Mouse (Mus musculus) ES-E14 (cell line): ENCODE results near the gene Usp12. TPM values are rescaled to one million over a fixed set of nuclear protein-coding genes. Genes with fewer than 3 reads are reported as not detected.

Source experiments
- DNase-seq: peaks from one replicate; pipeline ENCODE4 v3.0.0-alpha.2; 2013; ENCODE audit warnings: low read depth, low spot score
- H3K27ac ChIP-seq: 2 replicates; pipeline ENCODE4 v1.5.1; 2012; ENCODE audit warnings: low read depth, mild to moderate bottlenecking, low read length, moderate library complexity, mixed read lengths; ENCODE audit not compliant: poor library complexity, insufficient read depth, severe bottlenecking
- H3K36me3 ChIP-seq: 2 replicates; pipeline ENCODE4 v1.6.1; 2012; ENCODE audit warnings: mild to moderate bottlenecking, low read length, moderate library complexity, mixed read lengths; ENCODE audit not compliant: control insufficient read depth, poor library complexity, insufficient read depth, severe bottlenecking
- H3K4me1 ChIP-seq, 2 experiments: fragments of 150-350 bp in 1 of 2; sonication (generic) in 1 of 2; 2 replicates each; pipeline ENCODE4 v1.6.1; 2012; ENCODE audit warnings: low read length in 2 of 2, mild to moderate bottlenecking in 1 of 2, mixed read lengths in 1 of 2; ENCODE audit not compliant: control insufficient read depth in 2 of 2, insufficient read depth in 2 of 2, poor library complexity in 1 of 2
- H3K4me3 ChIP-seq, 2 experiments: fragments of 150-350 bp in 1 of 2; sonication (generic) in 1 of 2; 2 replicates each; pipeline ENCODE4 v1.5.1; 2012; ENCODE audit warnings: low read length in 2 of 2, low read depth in 1 of 2, mild to moderate bottlenecking in 1 of 2, mixed read lengths in 1 of 2; ENCODE audit not compliant: insufficient read depth in 1 of 2, poor library complexity in 1 of 2, severe bottlenecking in 1 of 2
- H3K9ac ChIP-seq: 2 replicates; pipeline ENCODE4 v1.6.1; 2012; ENCODE audit warnings: low read depth, mild to moderate bottlenecking, low read length, mixed read lengths; ENCODE audit not compliant: poor library complexity, insufficient read depth, severe bottlenecking
- H3K9me3 ChIP-seq: fragments of 150-350 bp; sonication (generic); 2 replicates; pipeline ENCODE4 v1.6.1; 2012; ENCODE audit warnings: low read depth, mild to moderate bottlenecking, low read length; ENCODE audit not compliant: control insufficient read depth, insufficient read depth
- CHD2 ChIP-seq: IDR thresholded peaks from 2 replicates; pipeline ENCODE4 v1.6.1; 2014; ENCODE audit warnings: mild to moderate bottlenecking, low read depth, low read length, inconsistent platforms
- HCFC1 ChIP-seq: IDR thresholded peaks from 2 replicates; pipeline ENCODE4 v1.6.1; 2012; ENCODE audit warnings: low read length, inconsistent platforms, borderline replicate concordance; ENCODE audit not compliant: insufficient read depth
- MAFK ChIP-seq: IDR thresholded peaks from 2 replicates; pipeline ENCODE4 v1.6.1; 2014; ENCODE audit warnings: mild to moderate bottlenecking, low read depth, low read length, inconsistent platforms; ENCODE audit not compliant: insufficient read depth
- ZC3H11A ChIP-seq: IDR thresholded peaks from 2 replicates; pipeline ENCODE4 v1.6.1; 2012; ENCODE audit warnings: low read depth, mild to moderate bottlenecking, inconsistent platforms, low read length, borderline replicate concordance
- ZNF384 ChIP-seq: IDR thresholded peaks from 2 replicates; pipeline ENCODE4 v1.6.1; 2012; ENCODE audit warnings: low read depth, low read length, inconsistent platforms
- in situ Hi-C, 2 experiments: fragments of 600-800 bp; cut with MboI; formaldehyde crosslinking; loops; one replicate each; pipeline ENCODE4 v1.15.1; 2025; ENCODE audit warnings: low sequenced_read_pairs in 2 of 2, inconsistent platforms in 1 of 2; ENCODE audit not compliant: unreplicated experiment in 2 of 2
- total RNA-seq: library from RNA; depleted of rRNA; stranded (reverse); fragments of 300-350 nt; gene quantifications from 2 replicates; pipeline ENCODE4 v1.2.3, GENCODE M21; 2012; rRNA removed

The Usp12 gene
- total RNA-seq, 1 experiment = 25.4 TPM

GRCm38 (mm10) chr5:146686954-146687353 is 107.9 kb downstream of the Usp12 start:
- Histone ChIP-seq H3K9ac (no peak overlapping the region), H3K4me1 (0 out of 4 replicates have a peak, but pooled peaks cover 0 to 4% of the 10 kb centered on the region in 2 experiments), H3K27ac (no peak overlapping the region), H3K9me3 (no peaks in the 10 kb centered on the region), H3K4me3 (no peak overlapping the region), H3K36me3 (no peaks in the 10 kb centered on the region)
- TF ChIP-seq HCFC1 (no peak), CHD2 (no peak), ZC3H11A (no peak), MAFK (no peak), ZNF384 (no peak)
- no peak for DNase-seq
- in situ Hi-C loops = no loop called here

Other genes with a start within 250 kb of the Usp12 start
- not detected in 2 replicates for gene Gm3415, start 238.9 kb downstream of the Usp12 start, total RNA-seq
- gene Gpr12, start 209.8 kb downstream of the Usp12 start, total RNA-seq = 0.37 TPM in 1 of 2 replicates, not detected in the other
- 1,013 and 1,099 TPM in 2 replicates for gene Rpl21, start 37.9 kb upstream of the Usp12 start, total RNA-seq
- 4.1 and 7.3 TPM in 2 replicates for gene Rasl11a, start 50.1 kb upstream of the Usp12 start, total RNA-seq
- gene Gtf3a, start 153.7 kb upstream of the Usp12 start, total RNA-seq = 72.3 and 80.4 TPM in 2 replicates
- gene Mtif3, start 168.8 kb upstream of the Usp12 start, total RNA-seq = 16.1 and 17.9 TPM in 2 replicates